Mouse (Mus musculus) neural tube, embryonic 13.5 days (tissue): ENCODE data around the gene Cdip1. TPM values are rescaled to one million over a fixed set of nuclear protein-coding genes. Genes with fewer than 3 reads are reported as not detected.
"Not testable (repeated sequence)": the region's sequence is repeated elsewhere in the genome, so short reads cannot be mapped to it uniquely, and the experiment has no call there.

ENCODE experiments used
- ATAC-seq: fragments of 200-750 bp; cut with Nextera tagmentation; 2 replicates; pipeline ENCODE4 v1.8.0; 2017; ENCODE audit warnings: low read depth, mild to moderate bottlenecking, moderate TSS enrichment, moderate library complexity
- H3K27ac ChIP-seq: fragments of 300-500 bp; sonication (generic); replicated peaks from 2 replicates; pipeline ENCODE4 v1.5.1; 2015; ENCODE audit warnings: moderate library complexity, mild to moderate bottlenecking, inconsistent platforms
- H3K27me3 ChIP-seq: fragments of 300-500 bp; sonication (generic); 2 replicates; pipeline ENCODE4 v1.6.1; 2015; ENCODE audit warnings: mild to moderate bottlenecking, inconsistent platforms
- H3K36me3 ChIP-seq: fragments of 300-500 bp; sonication (generic); 2 replicates; pipeline ENCODE4 v1.6.1; 2015; ENCODE audit warnings: mild to moderate bottlenecking, inconsistent platforms
- H3K4me1 ChIP-seq: fragments of 300-500 bp; sonication (generic); replicated peaks from 2 replicates; pipeline ENCODE4 v1.6.1; 2015; ENCODE audit warnings: inconsistent platforms
- H3K4me2 ChIP-seq: fragments of 300-500 bp; sonication (generic); 2 replicates; pipeline ENCODE4 v1.6.1; 2015; ENCODE audit warnings: inconsistent platforms, mild to moderate bottlenecking, moderate library complexity
- H3K4me3 ChIP-seq: fragments of 300-500 bp; sonication (generic); 2 replicates; pipeline ENCODE4 v1.5.1; 2015; ENCODE audit warnings: mild to moderate bottlenecking, inconsistent platforms
- H3K9ac ChIP-seq: fragments of 300-500 bp; sonication (generic); 2 replicates; pipeline ENCODE4 v1.6.1; 2015; ENCODE audit warnings: moderate library complexity, mild to moderate bottlenecking, inconsistent platforms
- H3K9me3 ChIP-seq: fragments of 300-500 bp; sonication (generic); 2 replicates; pipeline ENCODE4 v1.6.1; 2016; ENCODE audit warnings: inconsistent platforms
- WGBS: fragments of 180-500 bp; shearing (Covaris S2); methylation state at CpG from one replicate; pipeline ENCODE4 v1.1.7; 2015; 5-methylcytosine and 5-hydroxymethylcytosine counted together
- polyA plus RNA-seq: library from polyadenylated mRNA; unstranded; fragments of >200 nt; fragmentation: Nextera tagmentation; extraction: Ambion mirVana; gene quantifications from 2 replicates; pipeline ENCODE4 v1.2.1, GENCODE M21; 2015

Cdip1 gene
- polyA plus RNA-seq, result 100 and 109 TPM in 2 replicates

DNA sequence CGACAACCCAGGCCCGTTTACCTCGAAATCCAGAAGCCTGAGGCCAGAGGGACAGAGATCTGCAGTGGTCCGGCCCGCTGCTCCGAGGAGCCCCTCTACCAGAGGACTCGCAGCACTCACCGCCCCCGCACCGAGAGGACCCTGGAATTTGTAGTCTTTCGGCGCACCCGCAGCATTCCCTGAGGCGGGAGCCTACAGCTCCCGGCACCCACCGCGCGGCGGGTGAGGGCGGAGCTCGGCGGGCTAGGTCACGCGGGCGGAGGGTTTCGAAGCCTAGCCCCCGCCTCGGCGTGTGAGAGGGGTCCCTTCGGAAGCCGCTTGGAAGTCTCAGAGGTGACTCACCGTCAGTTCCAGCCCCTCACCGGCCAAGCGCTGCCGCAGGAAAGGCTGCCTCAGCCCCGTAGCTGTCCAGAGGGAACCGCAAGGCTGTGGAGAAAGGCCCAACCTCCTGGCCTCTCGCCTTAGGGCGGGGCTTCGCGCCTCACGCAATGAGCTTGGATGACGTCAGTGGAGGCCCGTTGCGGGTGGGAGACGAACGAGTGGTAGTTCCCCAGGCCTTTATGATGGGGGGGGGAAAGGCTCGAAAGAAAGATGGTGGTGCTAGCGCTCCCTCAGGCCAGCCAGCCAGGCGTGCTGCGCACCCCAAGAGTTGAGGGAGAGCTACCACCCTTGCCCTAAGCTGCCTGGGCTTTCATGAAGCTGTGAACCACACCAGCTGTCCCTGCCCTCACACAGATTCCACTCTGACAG lies at the start of gene Cdip1:
Cdip1 (minus strand) TSS at position 483 of the 750 bp plus-strand sequence.
- Histone ChIP-seq H3K27me3 (no peaks in the 10 kb centered on the region), H3K4me3 (peak within 1 kb of the TSS; percentile 64), H3K4me2 (peak within 1 kb of the TSS; percentile 83), H3K9me3 (no peaks in the 10 kb centered on the region), H3K27ac (peak within 1 kb of the TSS; percentile 99), H3K36me3 (no peaks in the 10 kb centered on the region), H3K9ac (peak within 1 kb of the TSS; percentile 84), H3K4me1 (peaks cover 42% of the 10 kb centered on the region)
- peak; percentile 99 for ATAC-seq
- 1% methylated on average over 51 of the region's 51 CpGs for WGBS

DNA sequence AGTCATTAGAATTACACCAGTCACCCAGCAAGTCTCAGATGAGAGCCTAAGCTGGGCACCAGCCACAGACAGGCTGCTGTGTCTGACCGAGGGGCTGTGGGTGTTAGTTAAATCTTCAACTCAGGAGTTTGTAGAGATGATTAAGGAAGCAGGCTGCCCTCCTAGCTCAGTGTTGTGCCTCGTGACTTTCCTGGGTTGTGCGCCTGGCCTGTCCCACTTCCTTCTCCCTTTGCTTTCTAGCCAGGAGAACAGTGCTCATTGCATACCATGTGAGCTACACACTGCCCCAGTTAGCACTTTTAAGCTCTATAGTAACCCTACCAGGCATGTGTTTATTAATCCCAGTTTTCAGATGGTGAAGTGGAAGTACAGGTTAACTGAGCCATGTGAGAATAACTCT lies 49.5 kb upstream of the Cdip1 start:
- Histone ChIP-seq H3K9me3 (no peaks in the 10 kb centered on the region), H3K36me3 (no peaks in the 10 kb centered on the region), H3K27ac (no peak overlapping the region), H3K27me3 (no peaks in the 10 kb centered on the region), H3K4me1 (no peaks in the 10 kb centered on the region), H3K4me2 (no peak overlapping the region), H3K9ac (no peak overlapping the region), H3K4me3 (no peak overlapping the region)
- 85% methylated on average over 3 of the region's 3 CpGs for WGBS
- no peak for ATAC-seq

DNA sequence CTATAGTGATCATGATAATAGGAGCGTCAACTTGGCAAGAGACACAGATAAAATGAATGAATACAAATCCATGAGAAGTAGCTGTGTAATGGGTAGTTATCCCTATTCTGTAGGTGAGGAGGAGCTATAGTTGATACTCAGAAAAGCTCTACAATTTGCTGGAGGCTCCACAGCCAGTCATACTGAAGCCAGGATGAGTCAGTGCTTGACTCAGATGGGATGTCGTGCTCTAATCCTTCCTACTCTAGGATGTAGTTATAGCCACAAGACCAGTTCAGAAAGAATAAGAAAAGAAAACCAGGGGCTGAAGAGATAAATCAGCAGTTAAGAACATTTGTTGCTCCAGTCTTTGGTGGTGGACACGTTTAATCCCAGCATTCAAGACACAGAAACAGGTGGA lies 47.5 kb upstream of the Cdip1 start:
- no peak overlapping the region for H3K9ac ChIP-seq
- H3K27ac ChIP-seq, result no peak overlapping the region
- no peak overlapping the region for H3K4me2 ChIP-seq
- no peaks in the 10 kb centered on the region for H3K4me1 ChIP-seq
- no peaks in the 10 kb centered on the region for H3K27me3 ChIP-seq
- H3K36me3 ChIP-seq, result no peaks in the 10 kb centered on the region
- no peak for ATAC-seq
- 79% methylated on average over 3 of the region's 3 CpGs for WGBS
- H3K9me3 ChIP-seq, result no peaks in the 10 kb centered on the region
- no peak overlapping the region for H3K4me3 ChIP-seq

DNA sequence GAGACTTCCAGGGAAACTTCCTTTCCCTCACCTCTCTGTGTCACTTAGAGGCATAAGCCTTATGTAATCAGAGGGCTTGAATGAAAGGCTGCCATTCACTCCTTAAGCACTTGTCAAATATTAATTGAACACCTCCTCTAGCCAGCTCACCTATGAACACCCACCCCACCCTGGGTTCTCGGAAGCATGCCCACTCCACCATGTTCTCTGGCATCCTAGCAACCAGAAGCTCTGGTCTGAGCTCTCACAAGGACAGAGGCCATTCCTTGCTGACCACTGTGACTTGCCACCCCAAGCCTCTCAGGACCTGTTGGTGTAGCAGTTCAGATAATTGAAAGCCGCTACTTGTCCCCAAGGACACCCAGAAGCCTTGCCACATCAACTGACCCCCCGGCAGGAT lies 45.1 kb upstream of the Cdip1 start, which contains the start of gene 4930562C15Rik:
4930562C15Rik (plus strand) TSS at position 226 of the 400 bp plus-strand sequence.
- H3K27me3 ChIP-seq, result no peaks in the 10 kb centered on the region
- WGBS, result 91% methylated on average over 3 of the region's 3 CpGs
- H3K36me3 ChIP-seq, result no peaks in the 10 kb centered on the region
- no peaks in the 10 kb centered on the region for H3K9me3 ChIP-seq
- no peak within 1 kb of the TSS for H3K4me3 ChIP-seq
- H3K4me1 ChIP-seq, result no peaks in the 10 kb centered on the region
- no peak within 1 kb of the TSS for H3K27ac ChIP-seq
- H3K9ac ChIP-seq, result no peak within 1 kb of the TSS
- H3K4me2 ChIP-seq, result no peak within 1 kb of the TSS
- no peak for ATAC-seq

DNA sequence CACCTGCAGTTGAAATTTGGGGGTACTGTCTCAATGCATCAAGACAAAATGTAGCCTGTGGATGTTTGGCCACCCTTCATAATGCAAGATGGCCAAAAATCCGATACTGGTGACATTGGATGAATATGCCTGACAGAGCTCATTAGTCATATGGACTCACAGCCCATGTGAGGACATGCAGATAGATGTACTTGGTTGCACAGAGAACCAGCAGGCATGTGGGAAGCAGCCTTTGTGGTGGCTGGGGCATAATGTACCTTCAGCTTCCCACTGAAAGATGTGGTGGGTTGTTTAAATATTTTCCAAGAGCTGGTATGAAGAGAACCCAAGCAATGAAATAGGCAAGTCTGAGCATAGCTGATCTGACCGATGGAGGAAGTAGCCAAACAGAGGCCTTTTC lies 43.8 kb upstream of the Cdip1 start:
- H3K4me1 ChIP-seq, result no peaks in the 10 kb centered on the region
- no peak overlapping the region for H3K27ac ChIP-seq
- H3K9me3 ChIP-seq, result no peaks in the 10 kb centered on the region
- no peaks in the 10 kb centered on the region for H3K27me3 ChIP-seq
- H3K9ac ChIP-seq, result no peak overlapping the region
- ATAC-seq, result no peak
- no peaks in the 10 kb centered on the region for H3K36me3 ChIP-seq
- WGBS, result 86% methylated on average over 2 of the region's 2 CpGs
- no peak overlapping the region for H3K4me2 ChIP-seq
- H3K4me3 ChIP-seq, result no peak overlapping the region

DNA sequence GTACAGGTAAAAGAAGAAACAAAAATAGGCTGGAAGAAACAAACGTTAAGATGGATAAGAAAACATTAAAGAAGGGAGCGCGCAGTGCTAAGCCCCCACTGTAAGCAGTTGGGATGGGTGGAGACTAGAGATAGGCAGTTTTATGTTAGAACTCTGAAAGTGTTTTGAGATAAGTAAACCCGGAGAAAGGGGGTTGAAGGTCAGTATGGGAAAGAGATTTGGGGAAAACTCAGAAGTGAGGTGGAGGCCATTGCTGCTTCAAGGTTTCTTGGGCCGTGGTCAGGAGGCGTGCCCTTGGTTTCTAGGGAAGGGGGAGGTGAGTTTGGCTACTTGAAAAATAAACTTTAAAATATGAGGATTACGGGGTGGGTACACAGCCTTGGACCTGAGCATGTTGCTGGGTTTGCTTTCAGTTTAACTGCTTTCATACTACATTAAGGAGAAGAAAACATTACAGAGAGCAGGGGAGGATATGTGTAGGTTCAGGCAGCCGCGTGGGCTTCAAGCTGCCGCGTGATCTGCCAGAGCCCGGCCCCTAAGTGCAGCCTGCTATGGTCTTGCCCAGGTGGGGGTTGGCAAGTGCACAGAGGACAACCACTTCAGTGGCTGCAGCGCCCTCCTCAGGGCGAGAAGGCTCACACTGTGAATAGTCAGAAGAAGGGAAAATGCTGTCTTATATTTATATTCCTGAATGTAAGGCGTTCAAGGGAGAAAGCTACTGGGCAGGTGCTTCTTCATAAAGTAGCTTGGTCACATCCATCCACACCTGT lies 41.7 kb upstream of the Cdip1 start:
- Histone ChIP-seq H3K27ac (no peak overlapping the region), H3K4me1 (no peaks in the 10 kb centered on the region), H3K4me2 (no peak overlapping the region), H3K9me3 (no peaks in the 10 kb centered on the region), H3K36me3 (no peaks in the 10 kb centered on the region), H3K9ac (no peak overlapping the region), H3K4me3 (no peak overlapping the region), H3K27me3 (no peaks in the 10 kb centered on the region)
- no peak for ATAC-seq
- 77% methylated on average over 15 of the region's 15 CpGs for WGBS

DNA sequence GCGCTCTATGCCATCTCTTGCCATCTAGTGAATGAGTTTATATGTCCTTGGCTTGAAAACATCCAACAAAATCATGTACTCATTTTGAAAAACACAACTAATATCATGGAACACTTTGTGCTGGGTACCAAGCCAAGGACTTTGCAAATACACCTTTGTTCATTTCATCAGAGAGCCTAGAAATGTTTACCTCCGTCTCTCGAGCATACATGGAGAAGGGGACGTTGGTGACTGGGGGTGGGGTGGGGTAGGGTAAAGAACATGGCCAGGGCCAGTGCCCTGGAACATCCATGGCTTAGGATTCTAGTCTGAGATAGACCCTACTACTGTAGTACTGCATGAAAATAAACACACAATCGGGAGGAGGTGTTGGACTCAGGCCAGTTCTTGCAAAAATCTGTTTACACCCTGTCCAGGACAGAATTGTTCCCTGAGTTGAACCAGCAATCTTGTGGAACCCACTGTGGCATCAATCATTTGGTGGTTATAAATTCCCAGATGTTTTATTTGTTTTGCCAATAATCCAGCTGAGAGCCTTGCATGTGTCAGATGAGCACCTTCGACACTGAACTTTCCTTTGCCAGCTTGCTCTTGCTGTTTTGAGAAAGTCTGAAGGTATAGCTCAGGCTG lies 39.3 kb upstream of the Cdip1 start:
- no peak overlapping the region for H3K9ac ChIP-seq
- H3K36me3 ChIP-seq, result no peaks in the 10 kb centered on the region
- H3K9me3 ChIP-seq, result no peaks in the 10 kb centered on the region
- no peak for ATAC-seq
- H3K4me2 ChIP-seq, result no peak overlapping the region
- no peaks in the 10 kb centered on the region for H3K27me3 ChIP-seq
- H3K4me1 ChIP-seq, result no peaks in the 10 kb centered on the region
- H3K4me3 ChIP-seq, result no peak overlapping the region
- no peak overlapping the region for H3K27ac ChIP-seq
- 87% methylated on average over 6 of the region's 6 CpGs for WGBS

DNA sequence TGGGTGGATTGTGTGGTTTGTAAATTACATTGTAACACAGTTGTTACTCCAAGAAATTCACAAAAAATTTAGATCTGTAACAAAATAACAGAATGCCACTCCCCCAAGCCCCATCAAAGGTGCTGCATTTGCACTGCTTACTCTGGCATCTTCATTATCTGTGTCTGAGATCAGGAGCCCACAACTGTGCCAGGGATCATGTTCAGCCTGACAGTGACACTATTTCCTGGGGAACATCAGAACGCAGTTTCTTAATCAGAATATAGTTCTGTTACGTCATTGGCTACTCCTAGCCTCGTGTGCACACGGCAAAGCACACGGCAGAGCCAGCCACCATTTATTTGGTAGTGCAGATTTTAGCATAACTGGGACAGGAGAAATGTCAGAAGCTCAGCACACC lies 37.5 kb upstream of the Cdip1 start:
- no peak for ATAC-seq
- no peaks in the 10 kb centered on the region for H3K27me3 ChIP-seq
- no peak overlapping the region for H3K4me3 ChIP-seq
- no peaks in the 10 kb centered on the region for H3K4me1 ChIP-seq
- 93% methylated on average over 5 of the region's 5 CpGs for WGBS
- no peak overlapping the region for H3K27ac ChIP-seq
- H3K9me3 ChIP-seq, result no peaks in the 10 kb centered on the region
- no peak overlapping the region for H3K4me2 ChIP-seq
- H3K36me3 ChIP-seq, result no peaks in the 10 kb centered on the region
- H3K9ac ChIP-seq, result no peak overlapping the region

DNA sequence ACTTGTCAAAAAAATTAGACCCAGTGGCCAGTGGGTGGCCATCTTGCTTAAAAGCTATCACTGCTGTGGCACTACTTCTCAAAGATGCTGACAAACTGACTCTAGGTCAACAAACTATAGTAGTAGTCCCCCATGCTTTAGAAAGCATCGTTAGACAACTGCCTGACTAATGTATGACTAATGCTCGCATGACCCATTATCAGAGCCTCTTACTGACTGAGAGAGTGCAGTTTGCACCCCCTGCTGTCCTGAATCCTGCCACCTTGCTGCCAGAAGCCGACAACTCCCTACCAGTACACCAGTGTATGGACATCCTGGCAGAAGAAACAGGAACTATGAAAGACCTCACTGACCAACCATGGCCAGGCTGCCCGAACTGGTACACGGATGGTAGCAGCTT lies 34.4 kb upstream of the Cdip1 start:
- not testable (repeated sequence) for H3K4me2 ChIP-seq, H3K4me3 ChIP-seq, H3K9me3 ChIP-seq, H3K27me3 ChIP-seq, H3K4me1 ChIP-seq, H3K9ac ChIP-seq, H3K36me3 ChIP-seq, H3K27ac ChIP-seq, ATAC-seq
- 89% methylated on average over 5 of the region's 5 CpGs for WGBS

DNA sequence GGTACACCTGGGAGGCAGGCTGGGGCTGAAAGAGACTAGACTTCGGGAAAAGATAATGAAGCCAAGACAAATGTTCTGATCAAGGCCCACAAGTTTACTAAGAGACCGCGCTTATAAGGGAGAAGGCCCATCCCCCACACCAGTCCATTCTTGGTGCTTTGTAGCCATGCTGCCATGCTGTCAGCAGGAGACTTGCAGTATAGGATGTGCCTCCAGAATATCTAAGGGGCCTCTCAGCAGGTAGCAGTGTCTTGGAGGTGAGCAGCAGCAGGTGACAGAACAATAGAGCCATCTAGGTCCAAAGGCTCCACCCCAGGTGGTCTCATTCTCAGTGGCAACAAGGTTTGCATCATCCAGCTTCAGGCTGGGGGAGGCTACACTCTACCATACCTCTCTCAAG lies 28.3 kb upstream of the Cdip1 start:
- H3K4me2 ChIP-seq, result no peak overlapping the region
- H3K4me1 ChIP-seq, result no peaks in the 10 kb centered on the region
- H3K9ac ChIP-seq, result no peak overlapping the region
- 0 out of 2 replicates have a peak, but pooled peaks cover 9% of the 10 kb centered on the region for H3K9me3 ChIP-seq
- no peak for ATAC-seq
- no peak overlapping the region for H3K27ac ChIP-seq
- 82% methylated on average over 3 of the region's 3 CpGs for WGBS
- H3K36me3 ChIP-seq, result no peaks in the 10 kb centered on the region
- no peak overlapping the region for H3K4me3 ChIP-seq
- no peaks in the 10 kb centered on the region for H3K27me3 ChIP-seq

DNA sequence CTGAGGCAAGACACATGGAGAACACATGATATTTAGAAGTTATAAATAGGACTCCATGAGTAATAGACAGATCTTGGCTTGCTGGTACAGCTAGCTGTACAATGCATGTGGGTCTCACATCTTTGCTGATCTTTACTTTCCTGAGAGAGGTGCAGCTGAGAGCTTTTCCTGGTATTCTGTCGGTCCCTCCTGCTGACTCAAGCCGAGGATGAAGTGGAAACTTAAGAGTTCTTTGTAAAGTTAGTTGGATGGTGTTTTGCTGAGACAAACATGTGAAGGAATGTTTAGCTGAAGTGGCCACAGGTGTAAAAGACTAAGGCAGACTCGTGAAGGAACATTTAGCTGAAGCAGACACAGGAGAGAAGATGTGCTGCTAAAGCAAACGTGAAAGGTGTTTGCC lies 6.5 kb upstream of the Cdip1 start:
- Histone ChIP-seq H3K4me1 (no peaks in the 10 kb centered on the region), H3K9ac (no peak overlapping the region), H3K9me3 (no peaks in the 10 kb centered on the region), H3K27me3 (no peaks in the 10 kb centered on the region), H3K4me3 (no peak overlapping the region), H3K27ac (no peak overlapping the region), H3K36me3 (no peaks in the 10 kb centered on the region), H3K4me2 (no peak overlapping the region)
- no peak for ATAC-seq
- 83% methylated on average over 4 of the region's 4 CpGs for WGBS

DNA sequence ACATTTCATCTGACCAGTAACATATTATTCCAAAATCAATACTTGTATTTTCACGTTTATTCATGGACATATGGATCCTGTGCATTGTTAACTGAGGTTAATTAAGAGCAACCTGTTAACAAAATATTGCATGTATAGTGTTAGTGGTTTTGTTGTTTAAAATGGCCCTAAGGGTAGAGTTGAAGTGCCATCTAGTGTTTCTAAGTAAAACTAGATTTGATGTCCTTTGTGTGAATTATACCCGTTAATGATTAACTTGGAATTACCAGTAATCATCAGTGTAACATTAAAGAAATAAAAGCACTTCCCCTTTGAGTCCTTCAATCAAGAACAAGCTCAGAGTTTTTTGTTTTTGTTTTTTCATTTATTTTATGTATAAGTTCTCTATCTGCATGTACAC lies 1.2 kb upstream of the Cdip1 start:
- H3K4me1 ChIP-seq, result peaks cover 29% of the 10 kb centered on the region
- H3K27me3 ChIP-seq, result no peaks in the 10 kb centered on the region
- no peaks in the 10 kb centered on the region for H3K36me3 ChIP-seq
- H3K4me2 ChIP-seq, result no peak overlapping the region
- no peak overlapping the region for H3K9ac ChIP-seq
- no peak for ATAC-seq
- H3K9me3 ChIP-seq, result no peaks in the 10 kb centered on the region
- H3K27ac ChIP-seq, result no peak overlapping the region
- no peak overlapping the region for H3K4me3 ChIP-seq
- 64% methylated on average over 2 of the region's 2 CpGs for WGBS
